Mouse (Mus musculus): ENCODE results near the gene Galp.
"Not testable (repeated sequence)": the region's sequence is repeated elsewhere in the genome, so short reads cannot be mapped to it uniquely, and the experiment has no call there.

The Galp gene

DNA sequence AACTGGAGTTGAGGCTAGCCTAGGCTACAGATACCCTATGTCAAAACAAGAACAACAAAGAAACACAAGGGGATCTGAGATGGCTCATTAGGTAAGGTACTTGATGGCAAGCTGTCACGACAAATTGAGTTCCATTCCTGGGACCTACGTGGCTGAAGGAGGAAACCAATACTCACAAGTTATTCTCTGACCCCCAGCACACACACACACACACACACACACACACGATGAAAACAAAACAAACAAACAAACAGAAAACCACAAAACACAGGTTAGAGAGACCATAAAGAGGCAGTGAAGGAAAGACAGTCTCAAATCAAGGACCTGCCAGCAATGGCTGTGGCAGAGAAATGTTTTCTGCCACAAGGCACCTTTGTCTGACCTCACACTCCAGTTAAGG is at the start of gene Galp:
Gene Galp, plus strand, starts transcription at position 301 of the 400 bp plus-strand sequence.
- no peak for DNase-seq

DNA sequence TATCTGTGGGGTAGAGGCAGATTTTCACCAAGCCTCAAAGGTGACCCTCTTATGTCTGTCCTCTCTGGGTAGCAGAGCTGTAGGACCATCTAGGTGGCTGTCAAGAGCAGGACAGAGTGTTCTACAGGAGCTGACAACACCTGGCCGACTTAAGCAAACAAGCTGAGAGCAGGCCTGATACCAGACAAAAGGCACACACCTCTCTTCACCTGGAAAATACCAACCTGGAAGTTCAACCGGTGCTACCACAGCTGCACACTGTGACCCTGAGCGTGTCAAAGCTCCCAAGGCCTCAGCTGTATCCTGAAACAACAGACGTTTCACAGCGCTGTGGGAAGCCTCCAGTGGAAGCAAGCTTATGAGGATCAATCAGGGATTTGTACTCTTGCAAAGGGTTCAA is 49.2 kb upstream of the Galp start:
- DNase-seq: no peak

DNA sequence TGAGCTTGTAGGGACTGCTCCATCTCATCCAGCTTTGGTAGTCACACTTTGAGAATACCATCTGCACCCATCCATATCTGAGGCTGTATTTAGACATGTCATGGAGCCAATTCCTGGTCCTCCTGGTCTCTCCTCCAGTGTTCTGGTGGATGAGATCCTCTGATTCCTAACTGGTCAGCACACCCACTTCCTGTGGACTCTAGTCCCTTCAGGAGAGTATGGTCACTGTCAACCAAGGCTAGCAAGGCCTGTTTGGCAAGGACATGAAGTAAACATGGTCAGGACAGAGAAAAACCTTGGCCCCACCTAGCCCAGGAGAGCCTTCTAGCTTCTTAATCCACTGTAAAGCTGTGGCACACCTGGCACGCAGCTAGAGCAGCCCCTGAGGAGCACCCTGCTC is 45.6 kb upstream of the Galp start:
- no peak for DNase-seq

- no peak for DNase-seq
Observed at GRCm38 (mm10) chr7:6152036-6152435, 44.9 kb upstream of the Galp start.

- no peak for DNase-seq
Observed at GRCm38 (mm10) chr7:6153131-6153530, 43.8 kb upstream of the Galp start.

GRCm38 (mm10) chr7:6154164-6154563 is 42.7 kb upstream of the Galp start:
- DNase-seq: no peak

DNA sequence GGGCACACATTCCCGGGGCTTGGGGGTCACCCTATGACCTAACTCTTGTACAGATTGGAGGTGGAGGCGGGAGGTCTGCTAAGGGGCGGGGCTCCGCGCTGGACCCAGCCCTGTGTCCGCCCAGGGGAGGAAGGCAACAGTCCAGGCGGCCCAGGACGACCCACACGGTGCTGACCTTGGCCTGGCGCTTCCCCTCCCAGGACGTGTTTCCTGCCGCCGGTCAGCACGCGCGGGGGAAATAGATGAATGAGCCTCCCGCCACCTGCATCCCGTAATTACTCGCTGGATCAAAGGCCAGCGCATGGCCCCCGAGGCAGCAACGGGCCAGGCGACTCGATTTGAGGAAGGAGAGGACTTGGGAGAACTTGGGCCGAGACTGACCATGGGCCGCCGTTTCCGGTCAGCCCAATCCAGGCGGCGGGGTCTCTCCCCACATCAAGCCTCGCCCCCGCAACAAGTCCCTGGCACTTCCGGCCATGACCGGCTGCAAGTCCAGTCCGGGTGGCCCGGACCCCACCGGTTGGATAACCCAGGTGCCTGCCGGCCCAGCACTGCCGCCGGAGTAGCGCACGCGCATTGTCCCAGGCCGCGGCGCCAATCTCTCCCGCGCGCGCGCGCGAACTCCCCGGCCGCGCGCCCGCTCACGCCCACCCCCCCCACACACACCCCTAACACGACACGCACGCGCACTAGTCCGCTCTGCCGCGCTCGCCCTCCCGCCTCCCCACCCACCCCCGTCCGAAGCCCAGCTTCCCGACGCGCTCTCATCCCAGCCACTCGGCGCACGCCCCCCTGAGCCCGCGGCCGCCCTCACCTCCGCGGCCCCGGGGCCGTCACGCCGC is 41.6 kb upstream of the Galp start:
- DNase-seq: peak; percentile 92

DNA sequence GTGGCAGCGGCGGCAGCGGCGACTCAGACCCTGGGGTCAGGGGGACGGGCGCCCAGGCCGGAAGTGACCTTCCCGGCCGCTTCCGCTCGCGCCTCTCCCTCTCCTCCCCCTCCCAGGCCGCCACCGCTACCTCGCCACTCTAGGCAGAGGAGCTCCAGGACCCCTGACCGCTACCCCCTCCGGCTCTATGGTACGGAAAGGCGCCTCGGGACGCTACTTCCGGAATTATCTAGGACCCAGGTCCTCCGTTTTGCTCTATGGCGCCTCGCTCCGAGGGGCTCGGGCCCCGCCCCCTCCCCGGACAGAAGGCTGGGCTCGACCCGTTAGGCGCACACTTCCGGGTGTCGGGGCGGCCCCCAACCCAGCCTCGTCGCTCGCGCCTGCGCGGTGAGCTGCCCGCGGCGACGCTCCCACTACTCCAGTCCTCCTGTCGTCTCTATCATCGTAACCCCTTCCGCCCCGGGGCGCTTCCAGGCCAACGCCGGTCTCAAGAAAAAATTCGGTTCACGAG is 40.9 kb upstream of the Galp start, which contains the start of gene Zfp787:
Gene Zfp787, minus strand, starts transcription at position 97 of the 511 bp plus-strand sequence.
- DNase-seq: peak; percentile 98

DNA sequence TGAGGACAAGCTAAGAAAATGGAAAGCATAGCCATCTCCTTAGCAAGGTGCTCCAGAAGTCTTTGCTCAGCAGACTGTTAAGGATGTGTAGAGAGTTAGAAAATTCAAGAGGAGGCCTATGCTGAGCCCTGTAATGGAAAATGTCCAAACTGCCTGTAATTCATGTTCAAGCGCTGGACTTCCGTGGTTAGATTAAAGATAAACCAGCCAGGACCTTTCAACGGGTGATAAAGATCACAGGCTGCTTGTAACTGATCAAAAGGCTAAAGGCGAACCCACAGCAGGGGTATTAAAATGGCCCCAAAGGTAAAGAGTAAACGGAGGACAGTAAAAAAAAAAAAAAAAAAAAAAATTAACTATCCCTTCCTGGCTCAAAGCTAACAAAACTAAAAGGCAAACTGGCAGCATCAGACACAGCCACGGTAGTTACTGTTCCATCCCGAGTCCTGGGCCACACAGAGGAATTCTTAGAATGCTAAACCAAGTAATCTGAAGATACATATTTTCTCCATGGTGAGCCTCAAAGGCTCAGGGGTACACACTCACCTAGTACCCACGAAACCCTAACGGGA is 39.9 kb upstream of the Galp start:
- DNase-seq: no peak

- DNase-seq: no peak
Observed at GRCm38 (mm10) chr7:6157479-6157878, 39.4 kb upstream of the Galp start.

DNA sequence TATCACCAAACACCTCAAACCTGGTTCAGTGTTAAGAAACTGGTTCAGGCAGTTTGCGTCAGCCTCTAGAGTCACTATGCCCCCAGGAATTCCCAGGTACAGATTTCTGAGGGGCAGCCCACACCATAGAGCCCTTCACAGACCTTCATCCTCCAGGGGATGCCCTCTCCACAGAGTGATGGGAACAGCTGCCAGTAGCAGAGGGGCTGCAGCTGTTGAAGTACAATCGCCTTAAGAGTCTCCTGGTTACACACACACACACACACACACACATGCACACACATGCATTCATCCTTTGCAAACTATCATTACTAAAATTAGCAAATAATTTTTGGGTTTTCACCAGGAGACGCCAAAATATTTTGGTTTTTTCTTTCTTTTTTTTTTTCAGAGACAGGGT is 37.3 kb upstream of the Galp start:
- DNase-seq: no peak

DNA sequence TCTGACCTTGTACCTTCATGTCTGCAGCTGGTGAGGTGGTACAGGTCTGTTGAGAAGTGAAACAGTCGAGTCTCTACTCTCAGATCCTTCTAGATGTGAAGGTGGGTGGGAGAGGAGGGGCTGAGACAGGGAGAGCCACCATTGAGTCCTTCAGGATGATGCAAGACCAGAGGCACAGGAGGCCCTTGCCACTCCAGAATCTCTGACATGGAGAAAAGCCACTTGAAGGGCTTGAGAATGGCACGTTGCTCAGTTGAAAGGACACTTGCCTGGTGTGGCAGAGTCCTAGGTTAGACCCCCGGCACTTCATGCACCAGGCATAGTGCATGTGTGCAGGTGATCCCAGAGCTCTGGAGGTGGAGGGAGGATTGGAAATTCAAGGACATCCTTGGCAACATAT is 35.3 kb upstream of the Galp start:
- no peak for DNase-seq

DNA sequence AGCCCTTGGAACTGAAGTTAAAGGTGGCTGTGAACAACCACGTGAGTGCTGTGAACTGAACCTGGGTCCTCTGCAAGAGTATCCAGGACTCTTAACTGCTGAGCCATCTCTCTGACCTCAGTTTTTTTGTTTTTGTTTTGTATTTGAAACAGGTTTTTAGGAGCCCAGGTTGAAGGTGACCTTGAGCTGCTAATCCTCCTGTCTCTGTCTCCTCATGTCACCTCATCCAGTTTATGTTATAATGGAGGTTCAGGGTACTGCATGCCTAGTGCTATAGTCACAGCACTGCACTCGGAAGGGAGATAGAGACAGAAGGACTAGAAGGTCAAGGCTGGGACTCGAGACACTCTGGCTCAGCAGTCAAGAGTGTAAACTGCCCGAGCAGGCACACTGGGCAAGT is 34.7 kb upstream of the Galp start:
- no peak for DNase-seq

GRCm38 (mm10) chr7:6164671-6165070 is 32.2 kb upstream of the Galp start:
- no peak for DNase-seq

DNA sequence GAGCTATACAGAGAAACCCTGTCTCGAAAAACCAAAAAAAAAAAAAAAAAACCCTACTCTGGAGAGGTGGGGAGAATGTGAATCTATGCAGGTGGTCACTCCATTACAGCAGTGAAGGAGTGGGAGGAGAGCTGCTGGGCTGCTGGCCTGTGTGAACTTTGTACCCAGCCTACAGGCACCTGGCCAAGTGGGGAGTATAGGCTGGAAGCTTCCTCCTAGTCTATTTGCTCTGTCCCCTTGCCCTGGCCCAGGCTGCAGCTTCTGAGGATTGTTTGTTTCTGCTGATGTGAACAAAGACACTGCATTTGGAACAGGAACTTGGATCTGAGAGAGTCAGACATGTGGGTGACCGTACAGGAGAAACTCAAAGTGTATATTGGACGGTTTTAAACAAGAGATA is 27.5 kb upstream of the Galp start:
- DNase-seq: no peak

DNA sequence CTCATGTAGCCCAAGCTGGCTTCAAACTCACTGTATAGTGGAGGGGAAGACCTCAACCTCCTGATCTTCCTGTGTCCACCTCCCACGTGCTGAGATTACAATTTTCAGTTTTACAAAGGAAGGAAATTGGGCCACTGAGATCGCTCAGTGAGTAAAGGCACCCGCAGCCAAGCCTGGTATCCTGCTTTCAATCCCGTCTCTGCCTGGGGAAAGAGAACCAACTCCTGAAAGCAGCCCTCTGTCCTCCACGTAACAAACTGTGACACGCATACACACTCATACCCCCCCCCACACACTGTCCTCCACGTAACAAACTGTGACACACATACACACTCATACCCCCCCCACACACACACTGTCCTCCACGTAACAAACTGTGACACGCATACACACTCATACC is 26.5 kb upstream of the Galp start:
- DNase-seq: no peak

DNA sequence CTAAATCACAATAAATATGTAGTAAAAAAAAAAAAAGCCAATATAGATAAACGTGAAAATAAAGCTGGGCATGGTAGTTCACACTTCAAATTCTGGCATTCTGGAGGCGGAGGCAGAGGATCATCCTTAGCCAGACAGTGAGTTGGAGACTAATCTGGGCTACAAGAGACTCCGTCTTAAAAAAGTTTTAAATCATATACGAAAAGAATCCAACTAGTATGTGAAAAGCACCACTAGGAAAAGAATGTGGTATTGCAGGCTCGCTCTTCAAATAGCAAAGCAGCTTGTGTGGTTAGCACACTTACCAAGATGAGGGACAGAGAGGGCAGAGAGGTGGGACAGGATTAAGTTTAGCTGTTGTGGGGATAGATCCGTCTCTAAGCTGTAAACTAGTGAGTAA is 26.0 kb upstream of the Galp start:
- DNase-seq: no peak

- DNase-seq: peak; percentile 75
Observed at GRCm38 (mm10) chr7:6171444-6172005, 25.4 kb upstream of the Galp start.

DNA sequence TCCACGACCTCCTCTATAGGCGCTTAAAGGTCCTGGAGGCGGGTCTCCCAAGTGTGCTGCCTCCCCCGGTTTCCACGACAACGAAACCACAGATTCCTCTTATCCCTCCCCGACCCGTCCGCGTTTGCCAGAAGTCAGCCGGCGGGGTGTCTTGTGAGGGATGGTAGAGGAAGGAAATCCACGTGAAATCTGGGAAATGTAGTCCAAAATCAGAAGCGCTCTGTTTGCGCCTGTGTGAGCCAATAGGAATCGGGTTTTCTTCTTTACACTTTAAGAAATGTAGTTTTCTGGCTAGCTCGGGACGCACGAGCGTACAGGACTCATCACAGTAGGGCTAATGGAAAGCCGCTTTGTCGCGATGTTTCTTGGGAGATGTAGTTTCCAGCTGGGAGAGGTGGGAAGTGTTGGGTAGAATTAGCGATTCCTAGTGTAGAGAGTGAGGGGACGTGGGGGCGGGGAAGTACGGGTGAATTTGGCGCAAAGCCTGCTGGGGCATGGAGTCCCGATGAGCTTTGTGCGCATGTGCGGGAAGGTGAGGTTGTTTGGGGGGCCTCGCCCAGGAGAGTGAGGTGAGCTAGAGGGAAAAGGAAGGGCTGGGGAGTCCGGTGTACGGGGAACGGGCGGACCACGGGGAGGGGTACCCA is 24.8 kb upstream of the Galp start, which contains the start of gene Zfp444:
Gene Zfp444, plus strand, starts transcription at position 221 of the 644 bp plus-strand sequence.
- DNase-seq: peak; percentile 97

- no peak for DNase-seq
Observed at GRCm38 (mm10) chr7:6172674-6173244, 24.1 kb upstream of the Galp start.

GRCm38 (mm10) chr7:6173872-6174271 is 23.0 kb upstream of the Galp start:
- no peak for DNase-seq

GRCm38 (mm10) chr7:6174365-6174987 is 22.4 kb upstream of the Galp start:
- not testable (repeated sequence) for DNase-seq

GRCm38 (mm10) chr7:6179013-6179412 is 17.9 kb upstream of the Galp start:
- no peak for DNase-seq
